Mouse (Mus musculus): ENCODE results near the gene Smdt1. TPM values are rescaled to one million over a fixed set of nuclear protein-coding genes. Genes with fewer than 3 reads are reported as not detected.

Gene Smdt1
- total RNA-seq (2021) = 100 to 1,000 TPM; 127 to 144 TPM

- DNase-seq (ENCODE audit: low spot score in 2 of 2) = peak; percentile 92 to 93
- intact Hi-C loops (cut with DNase I) = no loop called here
These were observed at the start of gene Smdt1, which contains the start of the genes Naga and Pheta2 for GRCm38 (mm10) chr15:82338593-82339112. Gene Smdt1 (plus strand): TSS chr15:82338959. Gene Naga (minus strand): TSS chr15:82338925. Gene Pheta2 (plus strand): TSS chr15:82338942.

- intact Hi-C loops (cut with DNase I) = no loop called here
- DNase-seq (ENCODE audit: low spot score in 2 of 2) = no peak
These were observed 48.5 kb upstream of the Smdt1 start for GRCm38 (mm10) chr15:82290252-82290651.

GRCm38 (mm10) chr15:82292851-82293250, 45.9 kb upstream of the Smdt1 start:
- no peak for DNase-seq (ENCODE audit: low spot score in 2 of 2)

GRCm38 (mm10) chr15:82293271-82293711, 45.5 kb upstream of the Smdt1 start:
- no peak for DNase-seq (ENCODE audit: low spot score in 2 of 2)
- intact Hi-C loops (cut with DNase I) = no loop called here

More at GRCm38 (mm10) chr15:82292851-82293250, 45.9 kb upstream of the Smdt1 start:
- intact Hi-C loops (cut with DNase I) = no loop called here

- intact Hi-C loops (cut with DNase I) = no loop called here
- DNase-seq (ENCODE audit: low spot score in 2 of 2) = no peak
These were observed 44.7 kb upstream of the Smdt1 start for GRCm38 (mm10) chr15:82294059-82294458.

DNA sequence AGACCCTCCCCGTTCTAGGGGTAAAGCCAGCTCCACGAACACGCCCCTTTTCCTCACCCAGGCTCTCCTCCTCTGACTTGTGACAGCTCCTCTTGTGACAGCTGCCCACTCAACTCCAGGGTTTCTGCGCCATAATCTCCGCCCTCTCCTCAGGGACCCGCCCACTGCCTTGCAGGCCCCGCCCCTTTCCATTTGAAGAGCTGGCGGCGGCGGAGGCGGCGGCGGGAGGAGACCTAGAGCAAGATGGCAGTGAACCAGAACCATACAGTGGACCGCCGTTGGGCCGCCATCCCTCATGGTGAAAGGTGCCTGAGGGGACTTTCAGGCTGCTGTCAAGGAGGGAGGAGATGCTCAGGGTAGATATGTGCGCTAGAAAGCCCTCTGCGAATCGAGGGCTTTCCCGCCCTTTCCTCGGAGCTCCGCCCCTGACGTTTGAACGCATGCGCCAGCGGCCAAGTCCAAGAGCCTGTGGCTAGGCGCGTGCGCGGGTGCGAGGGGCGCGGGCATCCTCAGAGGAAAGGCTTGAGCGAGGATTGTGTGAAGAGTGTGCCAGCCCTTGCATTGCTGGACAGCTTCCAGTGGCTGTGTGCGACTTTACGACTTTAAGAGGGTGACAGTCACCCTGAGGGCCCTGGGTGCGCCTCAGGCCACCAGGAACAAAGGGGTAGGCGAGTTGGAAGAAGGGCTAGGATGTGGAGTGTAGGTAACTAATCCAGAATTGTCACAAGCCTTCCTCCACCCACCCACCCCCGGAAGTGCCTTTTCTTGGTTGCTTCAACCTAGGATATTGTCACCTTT, 39.8 kb upstream of the Smdt1 start, which contains the start of gene Wbp2nl:
Gene Wbp2nl (plus strand): TSS at position 191 of the 798 bp plus-strand sequence.
- intact Hi-C loops (cut with DNase I) = no loop called here
- DNase-seq (ENCODE audit: low spot score in 2 of 2) = no peak

GRCm38 (mm10) chr15:82307107-82307506, 31.7 kb upstream of the Smdt1 start:
- intact Hi-C loops (cut with DNase I) = no loop called here
- no peak for DNase-seq (ENCODE audit: low spot score in 2 of 2)

- no peak for DNase-seq (ENCODE audit: low spot score in 2 of 2)
- intact Hi-C loops (cut with DNase I) = no loop called here
These were observed 30.3 kb upstream of the Smdt1 start for GRCm38 (mm10) chr15:82308416-82308815.

GRCm38 (mm10) chr15:82317839-82318238, 20.9 kb upstream of the Smdt1 start:
- intact Hi-C loops (cut with DNase I) = no loop called here

DNA sequence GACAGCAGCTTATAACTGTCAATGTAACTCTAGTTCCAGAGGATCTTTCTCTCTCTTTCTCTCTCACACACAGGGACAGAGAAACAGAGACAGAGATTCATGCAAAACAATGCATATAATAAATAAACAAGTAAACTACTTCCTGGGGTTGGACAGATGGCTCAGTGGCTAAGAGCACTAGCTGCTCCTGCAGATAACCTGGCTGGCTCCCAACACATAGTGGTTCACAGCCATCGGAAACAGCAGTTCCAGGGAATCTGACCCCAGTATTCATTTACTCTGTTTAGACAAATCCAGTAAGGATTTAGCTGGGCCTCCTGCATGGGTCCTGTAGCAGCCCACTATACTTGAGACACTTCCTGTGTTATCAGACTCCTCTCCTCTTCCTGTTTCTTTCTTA, 19.1 kb upstream of the Smdt1 start:
- intact Hi-C loops (cut with DNase I) = no loop called here
- no peak for DNase-seq (ENCODE audit: low spot score in 2 of 2)

More at GRCm38 (mm10) chr15:82317839-82318238, 20.9 kb upstream of the Smdt1 start:
- DNase-seq (ENCODE audit: low spot score in 2 of 2) = no peak

DNA sequence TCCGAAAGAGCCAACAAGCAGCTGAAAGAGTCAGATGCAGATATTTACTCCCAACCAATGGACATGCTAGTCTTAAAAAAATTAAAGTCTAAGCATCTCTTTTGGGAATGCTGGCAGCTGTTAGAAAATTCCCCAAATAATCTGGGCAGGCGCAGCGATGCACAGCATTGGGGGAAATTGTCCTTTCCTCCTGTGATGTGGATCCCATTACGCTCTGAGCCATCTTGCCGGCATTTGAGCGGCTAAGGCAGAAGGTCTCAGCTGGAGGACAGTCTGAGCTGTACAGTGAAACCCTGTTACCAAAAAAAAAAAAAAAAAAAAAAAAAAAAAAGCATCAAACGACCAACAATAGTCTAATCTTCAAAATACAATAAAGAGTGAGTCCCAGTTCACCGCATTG, 16.6 kb upstream of the Smdt1 start:
- DNase-seq (ENCODE audit: low spot score in 2 of 2) = no peak
- intact Hi-C loops (cut with DNase I) = no loop called here

- no peak for DNase-seq (ENCODE audit: low spot score in 2 of 2)
- intact Hi-C loops (cut with DNase I) = no loop called here
These were observed 13.4 kb upstream of the Smdt1 start for GRCm38 (mm10) chr15:82325382-82325781.

GRCm38 (mm10) chr15:82335194-82335593, 3.6 kb upstream of the Smdt1 start:
- intact Hi-C loops (cut with DNase I) = no loop called here

DNA sequence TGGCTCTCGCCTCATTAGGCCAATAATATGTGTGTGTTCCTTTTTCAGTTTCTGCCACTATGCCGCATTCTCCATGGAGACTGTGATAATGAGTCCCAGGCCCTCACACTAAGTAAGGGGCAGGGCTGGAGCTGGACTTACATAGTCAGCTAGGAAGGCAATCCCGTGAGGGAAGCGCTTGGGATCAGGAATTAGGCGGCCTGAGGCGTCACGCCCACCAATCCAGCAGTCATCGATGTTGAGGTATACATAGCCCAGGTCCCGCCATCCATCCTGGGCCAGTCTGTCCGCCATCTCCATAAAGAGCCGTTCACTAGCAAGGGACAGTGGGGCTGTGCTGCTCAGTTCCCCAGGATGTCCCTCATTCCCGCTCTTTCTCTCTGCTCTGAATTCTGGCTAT, 2.1 kb upstream of the Smdt1 start:
- no peak for DNase-seq (ENCODE audit: low spot score in 2 of 2)
- intact Hi-C loops (cut with DNase I) = no loop called here

More at GRCm38 (mm10) chr15:82335194-82335593, 3.6 kb upstream of the Smdt1 start:
- no peak for DNase-seq (ENCODE audit: low spot score in 2 of 2)

DNA sequence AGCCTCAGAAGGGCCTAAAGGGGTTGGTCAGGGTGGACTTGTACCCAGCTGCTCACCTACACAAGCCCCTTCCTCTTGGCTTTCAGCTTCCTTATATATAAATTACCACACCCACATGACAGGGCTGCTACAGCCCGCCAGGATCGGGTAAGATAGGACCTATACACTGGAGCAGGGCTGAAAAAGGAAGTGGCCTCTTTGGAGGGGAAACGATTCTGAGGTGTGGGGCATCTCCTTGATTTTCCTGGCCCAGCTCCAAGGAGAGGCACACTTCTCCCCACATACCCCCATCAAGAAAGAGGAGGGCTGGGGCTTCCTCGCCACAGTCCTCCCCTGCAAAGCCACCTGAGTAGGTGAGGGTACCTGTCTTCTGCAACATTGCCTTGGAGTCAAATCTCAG, 884 bp upstream of the Smdt1 start:
- intact Hi-C loops (cut with DNase I) = no loop called here
- no peak for DNase-seq (ENCODE audit: low spot score in 2 of 2)

DNA sequence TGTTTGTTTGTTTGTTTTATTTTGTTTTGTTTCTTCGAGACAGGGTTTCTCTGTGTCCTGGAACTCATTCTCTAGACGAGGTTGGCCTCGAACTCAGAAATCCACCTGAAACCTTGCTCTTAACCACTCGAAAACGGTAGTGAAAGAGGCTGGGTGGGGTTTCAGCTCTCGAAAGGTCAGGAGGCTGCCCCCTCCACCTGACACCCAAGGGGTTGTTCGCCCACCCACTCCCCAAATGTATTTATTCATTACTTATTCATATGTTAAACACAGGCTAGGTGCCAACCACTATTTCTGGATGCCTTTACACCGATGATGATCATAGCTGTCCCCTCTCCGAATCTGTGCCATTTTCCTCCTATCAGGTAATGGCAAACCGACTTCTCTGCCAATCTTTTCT, 391 bp downstream of the Smdt1 start:
- no peak for DNase-seq (ENCODE audit: low spot score in 2 of 2)
- intact Hi-C loops (cut with DNase I) = no loop called here

- intact Hi-C loops (cut with DNase I) = no loop called here
- DNase-seq (ENCODE audit: low spot score in 2 of 2) = no peak
These were observed 985 bp downstream of the Smdt1 start for GRCm38 (mm10) chr15:82339634-82340254.

- no peak for DNase-seq (ENCODE audit: low spot score in 2 of 2)
- intact Hi-C loops (cut with DNase I) = no loop called here
These were observed 1.8 kb downstream of the Smdt1 start for GRCm38 (mm10) chr15:82340414-82341035.

DNA sequence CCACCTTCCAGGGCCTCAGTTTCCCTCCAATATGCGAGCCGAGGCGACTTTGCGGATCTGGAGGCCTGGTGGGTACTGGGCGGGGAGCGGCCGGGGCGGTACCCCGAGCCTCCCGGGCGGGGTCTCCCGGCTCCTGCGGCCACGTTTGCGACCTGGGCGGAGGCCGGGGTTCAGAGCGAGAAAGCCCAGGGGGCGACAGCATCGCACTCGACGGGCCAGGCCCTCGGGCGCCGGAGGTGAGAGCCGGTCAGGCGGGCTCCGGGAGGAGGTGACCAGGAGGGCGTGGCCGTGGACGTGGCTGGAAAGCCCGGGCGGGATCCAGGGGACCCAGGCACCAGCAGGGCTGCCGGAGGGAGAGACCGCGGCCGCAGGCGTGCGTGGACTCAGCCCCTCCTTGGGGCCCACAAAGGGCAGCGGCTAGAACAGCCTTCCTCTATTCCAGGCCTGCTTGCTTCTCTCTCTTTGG, 2.3 kb downstream of the Smdt1 start:
- DNase-seq (ENCODE audit: low spot score in 2 of 2) = no peak
- intact Hi-C loops (cut with DNase I) = no loop called here

Data from left cerebral cortex, postnatal 36 days (tissue).